Mouse (Mus musculus): Measurements from ENCODE around the gene Gas2l3.

The Gas2l3 gene

DNA sequence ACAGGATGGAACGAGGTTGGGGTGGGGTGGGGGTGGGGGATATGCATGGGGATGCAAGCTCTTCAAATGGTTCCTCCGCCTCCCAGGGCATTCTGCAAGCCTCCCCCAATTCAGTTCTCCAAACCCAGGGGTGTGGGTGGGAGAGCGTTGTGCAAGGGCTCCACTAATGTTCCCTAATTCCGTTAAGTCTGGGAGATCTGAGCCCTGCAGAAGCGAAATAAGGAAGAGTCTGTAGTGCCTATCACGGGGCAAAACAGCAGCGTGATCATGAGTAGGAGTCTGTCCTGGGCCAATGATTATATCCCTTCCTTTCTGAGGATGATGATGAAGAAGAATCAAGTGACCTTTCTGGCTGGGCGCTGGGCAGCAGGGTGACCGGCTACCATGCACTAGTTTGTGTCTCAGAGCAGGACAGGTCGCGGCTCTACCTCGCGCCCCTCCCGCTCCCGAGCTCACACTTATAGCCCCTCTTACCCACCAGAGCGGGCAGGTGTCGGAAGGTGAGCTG, 598 bp downstream of the Gas2l3 start:
- DNase-seq, result peak; percentile 97

DNA sequence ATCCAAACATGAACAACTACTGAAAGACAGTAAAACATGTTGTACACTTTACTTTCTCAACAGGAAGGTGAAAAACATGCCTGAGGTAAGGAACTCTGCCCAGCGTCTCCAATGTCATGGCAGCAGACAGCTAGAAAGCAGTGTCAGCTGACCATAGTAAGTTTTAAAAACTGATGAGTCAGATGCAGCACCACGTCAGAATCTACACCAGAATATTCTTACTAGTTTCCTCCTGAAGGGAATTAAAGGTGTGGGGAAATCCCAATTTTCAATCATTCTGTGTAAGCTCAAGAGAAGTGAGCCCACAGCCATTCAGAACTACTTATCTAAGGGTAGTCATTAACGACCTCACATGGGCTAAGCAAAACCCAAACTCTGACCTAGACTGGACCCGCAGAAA, 1.1 kb downstream of the Gas2l3 start:
- no peak for DNase-seq

DNA sequence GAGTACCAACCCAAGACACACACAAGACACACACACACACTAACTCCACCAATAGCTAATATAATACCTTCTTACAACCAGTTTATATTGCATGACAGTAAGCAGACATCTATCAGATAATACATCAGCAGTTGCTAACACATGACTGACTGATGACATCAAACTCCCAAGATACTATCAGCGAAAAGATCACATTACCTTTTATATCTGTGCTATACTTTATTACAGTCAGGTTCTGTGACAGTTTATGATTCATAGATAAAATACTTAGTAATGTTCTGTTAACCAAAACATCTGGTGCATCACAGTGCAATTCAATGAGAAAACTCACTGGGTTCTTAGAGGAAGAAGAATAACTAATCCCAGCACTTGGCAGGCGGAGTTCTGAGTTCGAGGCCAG, 1.8 kb downstream of the Gas2l3 start:
- DNase-seq, result peak; percentile 4

GRCm38 (mm10) chr10:89439380-89439779, 4.4 kb downstream of the Gas2l3 start:
- DNase-seq, result peak; percentile 79

DNA sequence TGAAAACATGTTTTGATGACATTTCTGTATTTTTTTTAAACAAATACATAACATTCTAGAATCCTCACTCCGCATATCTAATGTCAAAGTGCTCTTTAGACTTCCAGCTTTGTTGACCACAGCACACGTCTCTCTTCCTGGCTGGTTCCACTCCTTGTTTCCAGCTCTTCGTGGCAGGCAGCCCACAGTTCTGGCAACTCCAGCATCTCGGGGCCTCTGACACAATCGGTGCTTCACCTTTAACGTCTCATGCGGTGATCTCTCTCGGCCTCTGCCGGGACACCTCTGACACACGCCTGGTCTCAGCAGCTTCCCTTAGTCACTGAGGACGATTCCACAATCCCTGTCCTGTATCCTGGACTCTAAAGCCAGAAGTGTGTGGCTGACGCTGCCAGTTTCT, 5.8 kb downstream of the Gas2l3 start:
- DNase-seq, result peak; percentile 82

- DNase-seq, result peak; percentile 66
Observed at GRCm38 (mm10) chr10:89437472-89437871, 6.3 kb downstream of the Gas2l3 start.

DNA sequence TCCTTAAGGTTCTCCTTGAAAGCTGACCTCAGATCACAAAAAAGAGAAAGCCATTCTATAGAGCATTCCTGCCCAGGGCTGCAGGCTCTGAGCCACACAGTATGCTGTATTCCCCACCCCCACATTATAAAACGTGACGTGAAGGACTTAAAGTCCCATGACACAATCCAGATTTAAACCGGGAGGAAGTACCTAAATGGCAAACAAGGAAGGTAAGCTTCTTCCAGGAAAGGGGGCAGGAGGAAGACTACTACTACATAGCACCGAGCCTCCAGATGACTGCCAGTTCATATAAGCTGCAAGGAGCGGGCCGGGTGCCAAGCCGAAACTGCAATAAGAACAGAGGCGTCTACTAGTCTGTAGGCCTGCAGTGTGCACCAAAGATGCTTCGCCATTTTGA, 7.8 kb downstream of the Gas2l3 start:
- DNase-seq, result peak; percentile 71

- peak; percentile 78 for DNase-seq
Observed at GRCm38 (mm10) chr10:89435413-89435812, 8.4 kb downstream of the Gas2l3 start.

DNA sequence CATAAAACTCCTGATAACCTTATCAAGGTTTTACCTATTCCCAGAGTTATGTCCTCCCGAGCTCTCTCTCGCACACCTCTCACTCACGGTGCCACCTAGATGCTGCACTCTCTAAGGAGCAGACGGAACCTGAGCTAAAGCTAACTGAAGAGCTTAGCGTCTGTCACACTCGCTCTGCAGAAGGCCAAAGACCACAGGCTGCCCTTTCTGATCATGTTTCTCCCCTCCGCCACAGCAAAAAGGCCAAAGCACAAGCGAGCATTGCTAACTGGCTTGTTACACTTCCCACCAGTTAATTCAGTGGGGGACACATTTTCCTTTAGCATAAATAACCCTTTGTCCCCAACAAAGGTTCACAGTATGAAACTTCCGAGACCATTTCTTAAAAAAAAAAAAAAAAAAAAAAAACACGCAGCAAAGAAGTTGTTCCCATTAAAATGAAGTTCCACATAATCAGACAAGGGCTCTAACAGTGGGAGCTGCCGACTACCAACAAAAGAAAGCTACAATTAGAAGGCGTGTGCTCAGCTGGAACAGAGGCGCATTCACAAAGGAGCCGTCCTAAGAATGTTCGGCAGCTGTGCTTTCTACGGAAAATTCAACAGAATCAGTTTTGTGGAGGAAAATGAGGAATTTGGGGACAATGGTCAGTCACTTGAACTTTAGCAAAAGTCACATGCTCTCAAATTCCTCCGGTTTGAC, 9.1 kb downstream of the Gas2l3 start:
- peak; percentile 66 for DNase-seq

GRCm38 (mm10) chr10:89432743-89433142, 11.0 kb downstream of the Gas2l3 start:
- DNase-seq, result no peak

DNA sequence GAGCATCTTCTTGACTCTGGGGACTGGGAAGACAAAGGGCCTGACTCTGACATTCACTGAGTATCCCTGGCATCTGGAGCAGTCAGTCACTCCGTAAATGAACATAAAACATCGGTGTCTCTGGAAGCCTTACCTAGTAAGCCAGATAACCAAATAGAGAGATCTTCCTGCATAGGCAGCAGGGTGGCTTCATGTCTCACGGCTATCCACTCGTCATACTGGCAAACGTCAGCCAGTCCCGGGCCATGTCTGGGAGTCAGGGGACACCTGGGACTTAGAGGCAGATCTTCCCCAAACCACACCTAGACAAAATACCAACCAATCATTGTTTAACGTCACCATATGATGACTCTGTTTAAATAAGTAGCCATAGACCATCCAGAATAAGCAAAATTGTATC, 13.0 kb downstream of the Gas2l3 start:
- peak; percentile 55 for DNase-seq

- DNase-seq, result peak; percentile 41
Observed at GRCm38 (mm10) chr10:89424800-89425393, 18.9 kb downstream of the Gas2l3 start.

- peak; percentile 36 for DNase-seq
Observed at GRCm38 (mm10) chr10:89424217-89424616, 19.6 kb downstream of the Gas2l3 start.

DNA sequence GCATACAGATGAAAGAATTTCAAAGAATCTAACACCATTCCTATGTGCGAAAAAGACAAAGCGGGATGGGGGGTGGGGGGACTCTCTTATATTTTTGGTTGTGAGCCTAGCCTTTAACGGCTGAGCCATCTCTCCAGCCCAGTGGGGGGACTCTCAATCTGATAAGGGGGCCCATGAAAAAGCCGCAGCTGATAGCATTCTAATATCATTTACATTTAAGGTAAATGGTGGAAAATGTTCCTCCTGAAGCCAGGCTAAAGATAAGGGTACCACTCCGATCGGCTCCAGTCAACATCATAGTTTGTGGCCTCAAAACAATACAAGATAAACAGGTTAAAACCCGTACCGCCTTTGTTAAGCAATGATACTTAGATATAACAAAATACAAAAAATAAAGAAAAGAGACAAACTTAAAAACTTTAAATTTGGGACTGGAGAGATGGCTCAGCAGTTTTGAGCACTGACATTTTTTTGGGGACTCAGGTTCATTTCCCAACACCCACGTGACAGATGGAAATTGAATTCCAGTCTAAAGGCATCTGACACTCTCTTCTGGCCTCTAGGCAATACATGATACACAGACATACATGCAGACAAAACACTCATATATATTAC, 20.5 kb downstream of the Gas2l3 start:
- DNase-seq, result peak; percentile 15

DNA sequence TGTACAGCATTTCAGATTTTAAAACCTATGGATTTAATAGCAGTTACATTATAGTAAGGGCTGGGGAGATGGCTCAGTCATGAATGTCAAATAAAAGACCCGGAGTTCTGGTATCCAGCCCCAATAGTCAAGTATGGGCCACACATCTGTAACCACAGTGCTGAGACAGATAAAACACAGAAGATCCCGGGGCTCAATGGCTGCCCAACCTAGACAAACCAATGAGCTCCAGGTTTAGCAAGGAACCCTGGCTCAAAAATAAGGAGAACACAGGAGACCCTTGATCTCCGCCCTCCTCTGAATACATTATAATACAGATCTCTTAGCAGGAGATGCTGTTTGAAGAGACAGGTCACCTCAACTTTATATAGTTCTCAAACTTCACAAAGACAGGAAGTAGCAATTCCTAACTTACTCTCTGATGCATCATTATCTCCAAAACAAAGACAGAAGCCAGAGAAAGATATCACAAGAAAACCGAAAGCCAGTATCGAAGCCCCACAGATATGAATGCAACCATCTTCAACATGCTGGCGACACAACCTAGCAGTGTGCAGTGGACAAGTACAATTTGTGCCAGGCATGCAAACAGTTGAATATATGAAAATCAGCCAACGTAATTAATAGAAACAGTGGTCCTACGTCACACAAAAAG, 21.1 kb downstream of the Gas2l3 start:
- DNase-seq, result peak; percentile 66

GRCm38 (mm10) chr10:89417966-89418365, 25.8 kb downstream of the Gas2l3 start:
- peak; percentile 64 for DNase-seq

DNA sequence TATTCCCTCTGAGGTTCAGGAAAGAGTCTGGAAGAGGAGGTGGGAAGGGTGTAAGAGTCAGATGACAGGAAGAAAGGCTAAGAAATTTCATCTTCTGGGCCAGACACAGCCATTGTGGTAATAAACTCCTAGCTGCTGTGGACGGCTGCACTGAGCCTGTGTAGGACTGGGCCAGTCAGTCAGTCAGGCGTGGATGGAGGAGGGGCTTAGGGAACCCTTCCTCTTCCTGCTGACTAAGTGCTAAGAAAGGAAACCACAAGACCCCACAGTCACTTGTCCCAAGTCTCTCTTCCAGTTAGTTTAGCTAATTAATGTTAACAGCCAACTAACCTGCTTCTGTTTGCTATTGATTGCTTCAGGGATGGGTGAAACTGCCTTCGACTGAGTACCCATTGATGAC, 28.3 kb downstream of the Gas2l3 start:
- peak; percentile 82 for DNase-seq

- DNase-seq, result peak; percentile 50
Observed at GRCm38 (mm10) chr10:89407551-89407950, 36.2 kb downstream of the Gas2l3 start.

DNA sequence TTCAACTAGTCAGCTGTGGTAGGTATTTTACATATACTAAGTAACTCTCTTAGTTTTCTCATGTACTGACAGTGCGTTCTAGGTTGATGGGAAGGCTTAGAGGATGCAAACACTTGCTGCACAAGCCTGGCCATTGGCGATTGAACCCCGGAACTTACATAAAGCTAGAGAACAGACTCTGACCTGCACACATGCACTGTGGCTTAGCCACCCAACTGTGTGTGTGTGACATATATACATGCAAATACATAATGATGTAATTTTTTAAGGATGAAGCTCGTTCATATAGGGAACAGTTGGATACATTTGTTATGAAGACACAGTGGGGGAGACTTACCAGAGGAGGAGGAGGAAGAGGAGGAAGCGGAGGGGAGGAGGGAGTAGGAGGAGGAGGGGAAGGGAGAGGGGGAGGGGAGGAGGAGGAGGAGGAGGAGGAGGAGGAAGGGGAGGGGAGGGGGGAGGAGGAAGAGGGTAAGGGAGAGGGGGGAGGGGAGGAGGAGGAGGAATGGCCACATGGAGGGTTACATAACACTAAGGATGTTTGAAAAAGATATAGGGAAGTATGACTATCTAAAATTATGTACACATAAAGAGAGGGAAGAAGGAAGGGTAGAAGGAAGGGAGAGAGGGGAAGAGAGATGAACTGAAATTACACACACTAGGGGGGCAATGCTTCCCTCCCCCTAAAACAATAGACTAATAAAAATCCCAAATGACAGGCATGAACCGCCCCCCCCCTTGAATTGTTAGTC, 36.9 kb downstream of the Gas2l3 start:
- DNase-seq, result peak; percentile 73

- peak; percentile 64 for DNase-seq
Observed at GRCm38 (mm10) chr10:89404936-89405335, 38.8 kb downstream of the Gas2l3 start.

DNA sequence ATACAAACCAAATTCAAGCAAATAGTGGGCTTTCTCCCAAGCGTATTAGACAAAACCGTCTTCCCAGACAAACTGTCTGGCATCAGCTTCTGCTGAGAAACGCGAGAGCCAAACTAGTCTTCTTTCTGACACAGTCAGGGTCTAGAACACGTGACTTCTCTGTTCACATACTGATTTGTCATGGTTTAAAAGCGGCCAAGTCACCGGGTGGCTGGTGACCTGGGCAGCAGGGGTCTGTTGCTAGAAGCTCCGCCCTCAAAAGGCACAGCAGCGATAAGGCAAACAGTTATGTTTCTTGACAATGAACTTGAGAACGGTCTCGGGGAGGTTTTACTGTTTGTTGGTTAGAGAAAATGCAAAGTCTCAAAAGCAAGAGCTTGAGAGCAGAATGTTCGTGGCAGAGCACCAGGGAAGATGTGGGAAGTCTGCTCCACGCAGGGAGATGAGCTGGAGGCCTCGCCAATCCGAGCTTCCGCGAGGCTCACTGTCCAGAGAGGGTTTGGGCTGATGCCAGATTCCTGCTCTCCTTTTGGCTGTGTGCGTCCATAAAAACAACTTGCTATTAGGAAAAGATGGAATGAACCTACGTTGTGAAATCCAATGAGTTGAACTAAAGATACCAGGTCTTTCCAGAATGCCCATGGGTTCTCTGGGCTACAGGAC, 43.0 kb downstream of the Gas2l3 start:
- DNase-seq, result peak; percentile 94

DNA sequence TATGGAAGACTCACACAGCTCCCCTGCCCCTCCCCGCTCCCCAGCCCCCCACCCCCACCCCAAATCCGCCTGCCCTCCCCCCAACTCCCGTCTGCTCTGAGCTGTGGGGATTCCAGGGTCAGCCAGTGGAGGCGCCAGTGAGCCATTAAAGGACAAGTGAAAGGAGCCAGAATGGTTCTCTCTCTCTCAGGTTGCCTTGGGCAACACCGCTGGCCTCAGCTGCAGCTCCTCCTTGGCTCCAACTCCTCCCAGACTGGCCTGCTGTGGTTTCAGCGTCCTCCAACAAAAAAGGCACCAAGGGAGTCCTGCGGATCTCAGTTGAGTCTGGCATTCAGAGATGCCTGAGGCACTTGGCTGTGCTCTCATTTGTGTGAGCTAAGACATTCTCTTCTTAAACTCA, 47.9 kb downstream of the Gas2l3 start:
- peak; percentile 87 for DNase-seq
